Mouse (Mus musculus) CH12.LX (cell line): ENCODE data around the gene Bicd2. TPM values are rescaled to one million over a fixed set of nuclear protein-coding genes. Genes with fewer than 3 reads are reported as not detected.

Experiments used
- DNase-seq: peaks from one replicate; pipeline ENCODE4 v3.0.0-alpha.2; 2013; ENCODE audit errors: extremely low read depth
- H3K27ac ChIP-seq: 2 replicates; pipeline ENCODE4 v1.5.1; 2012; ENCODE audit warnings: low read depth, mild to moderate bottlenecking, control low read depth, moderate library complexity; ENCODE audit not compliant: insufficient read depth
- H3K27me3 ChIP-seq: replicated peaks from 2 replicates; pipeline ENCODE3; 2012; ENCODE audit warnings: inconsistent platforms
- H3K36me3 ChIP-seq, 2 experiments: replicated peaks in 1 of 2; 2 replicates each; pipeline versions ENCODE3 to v1.6.1; 2012; ENCODE audit warnings: inconsistent platforms in 1 of 2, low read length in 1 of 2, mild to moderate bottlenecking in 1 of 2, mixed read lengths in 1 of 2, moderate library complexity in 1 of 2; ENCODE audit not compliant: control insufficient read depth in 1 of 2, insufficient read depth in 1 of 2
- H3K4me1 ChIP-seq, 2 experiments: 2 replicates each; pipeline ENCODE4 v1.6.1; 2012; ENCODE audit warnings: inconsistent platforms in 1 of 2, moderate library complexity in 1 of 2; ENCODE audit not compliant: insufficient read depth in 2 of 2, control insufficient read depth in 1 of 2
- H3K4me2 ChIP-seq: 2 replicates; pipeline ENCODE4 v1.6.1; 2012; ENCODE audit warnings: low read depth, mild to moderate bottlenecking, control low read depth; ENCODE audit not compliant: poor library complexity, insufficient read depth, severe bottlenecking
- H3K4me3 ChIP-seq, 3 experiments: fragments of 150-350 bp in 1 of 3; sonication (generic) in 1 of 3; replicated peaks in 1 of 3; 2 replicates each; pipeline versions ENCODE3 to v1.5.1; 2011 to 2012; ENCODE audit warnings: low read depth in 2 of 3, low read length in 2 of 3, mild to moderate bottlenecking in 2 of 3, moderate library complexity in 2 of 3, control low read depth in 1 of 3, improper control_type of control experiment in 1 of 3, inconsistent platforms in 1 of 3, mixed read lengths in 1 of 3; ENCODE audit not compliant: poor library complexity in 1 of 3
- H3K79me2 ChIP-seq: replicated peaks from 2 replicates; pipeline ENCODE4 v1.6.1; 2012; ENCODE audit warnings: mild to moderate bottlenecking, moderate library complexity; ENCODE audit not compliant: control insufficient read depth, poor library complexity, insufficient read depth, severe bottlenecking; ENCODE audit errors: extremely low read depth
- H3K9ac ChIP-seq: 2 replicates; pipeline ENCODE4 v1.6.1; 2012; ENCODE audit warnings: low read depth, mild to moderate bottlenecking, control low read depth, moderate library complexity; ENCODE audit not compliant: insufficient read depth
- H3K9me3 ChIP-seq: replicated peaks from 2 replicates; pipeline ENCODE3; 2012; ENCODE audit warnings: low read length, inconsistent platforms, mixed read lengths
- BHLHE40 ChIP-seq: IDR thresholded peaks from 2 replicates; pipeline ENCODE4 v1.6.1; 2011; ENCODE audit warnings: mild to moderate bottlenecking, low read depth, low read length, improper control_type of control experiment
- CHD1 ChIP-seq: IDR thresholded peaks from 2 replicates; pipeline ENCODE4 v1.6.1; 2012; ENCODE audit warnings: low read depth, low read length, improper control_type of control experiment, inconsistent platforms
- CHD2 ChIP-seq: IDR thresholded peaks from 2 replicates; pipeline ENCODE4 v1.6.1; 2011; ENCODE audit warnings: low read length, improper control_type of control experiment
- E2F4 ChIP-seq: IDR thresholded peaks from 2 replicates; pipeline ENCODE4 v1.6.1; 2011; ENCODE audit warnings: low read depth, low read length, improper control_type of control experiment; ENCODE audit not compliant: insufficient replicate concordance
- EP300 ChIP-seq: IDR thresholded peaks from 2 replicates; pipeline ENCODE4 v1.6.1; 2011; ENCODE audit warnings: low read length, improper control_type of control experiment
- HCFC1 ChIP-seq: IDR thresholded peaks from 2 replicates; pipeline ENCODE4 v1.6.1; 2012; ENCODE audit warnings: low read depth, mild to moderate bottlenecking, inconsistent platforms, low read length, improper control_type of control experiment
- IRF4 ChIP-seq: IDR thresholded peaks from 2 replicates; pipeline ENCODE4 v1.6.1; 2014; ENCODE audit warnings: low read depth, mild to moderate bottlenecking, inconsistent platforms, low read length, improper control_type of control experiment
- JUN ChIP-seq: IDR thresholded peaks from 2 replicates; pipeline ENCODE4 v1.6.1; 2011; ENCODE audit warnings: low read depth, mild to moderate bottlenecking, low read length, improper control_type of control experiment, moderate library complexity; ENCODE audit not compliant: insufficient read depth
- JUND ChIP-seq: conservative IDR thresholded peaks from 2 replicates; pipeline ENCODE4 v1.6.1; 2011; ENCODE audit warnings: low read depth, low read length, improper control_type of control experiment
- MAX ChIP-seq: IDR thresholded peaks from 2 replicates; pipeline ENCODE4 v1.6.1; 2011; ENCODE audit warnings: low read length, improper control_type of control experiment
- MEF2A ChIP-seq: IDR thresholded peaks from 2 replicates; pipeline ENCODE4 v1.6.1; 2014; ENCODE audit warnings: low read depth, mild to moderate bottlenecking, inconsistent platforms, low read length, improper control_type of control experiment, borderline replicate concordance
- MXI1 ChIP-seq: IDR thresholded peaks from 2 replicates; pipeline ENCODE4 v1.6.1; 2011; ENCODE audit warnings: mild to moderate bottlenecking, low read depth, low read length, improper control_type of control experiment
- PAX5 ChIP-seq: IDR thresholded peaks from 2 replicates; pipeline ENCODE4 v1.6.1; 2012; ENCODE audit warnings: low read length, inconsistent platforms, mixed read lengths
- RAD21 ChIP-seq: IDR thresholded peaks from 2 replicates; pipeline ENCODE4 v1.6.1; 2011; ENCODE audit warnings: low read depth, mild to moderate bottlenecking, low read length, improper control_type of control experiment, moderate library complexity
- RCOR1 ChIP-seq: conservative IDR thresholded peaks from 2 replicates; pipeline ENCODE4 v1.6.1; 2012; ENCODE audit warnings: low read depth, mild to moderate bottlenecking, inconsistent platforms, low read length, improper control_type of control experiment
- SIN3A ChIP-seq: IDR thresholded peaks from 2 replicates; pipeline ENCODE4 v1.6.1; 2012; ENCODE audit warnings: low read length, improper control_type of control experiment, inconsistent platforms
- TBP ChIP-seq: conservative IDR thresholded peaks from 2 replicates; pipeline ENCODE4 v1.6.1; 2011; ENCODE audit warnings: low read depth, low read length, improper control_type of control experiment
- TCF12 ChIP-seq: IDR thresholded peaks from 2 replicates; pipeline ENCODE4 v1.6.1; 2014; ENCODE audit warnings: low read depth, mild to moderate bottlenecking, inconsistent platforms, low read length, improper control_type of control experiment
- UBTF ChIP-seq: IDR thresholded peaks from 2 replicates; pipeline ENCODE4 v1.6.1; 2012; ENCODE audit warnings: low read depth, mild to moderate bottlenecking, inconsistent platforms, low read length, improper control_type of control experiment, moderate library complexity
- USF2 ChIP-seq: conservative IDR thresholded peaks from 2 replicates; pipeline ENCODE4 v1.6.1; 2011; ENCODE audit warnings: low read depth, low read length, improper control_type of control experiment
- dilution Hi-C: fragments of 300-500 bp; cut with MboI; formaldehyde crosslinking; loops from 2 replicates; pipeline ENCODE4 v1.14.3; 2020; ENCODE audit warnings: low sequenced_read_pairs; ENCODE audit not compliant: extremely low pct_unique_long_range_greater_than_20kb, extremely low pct_ligation_motif_present
- in situ Hi-C: fragments of 300-500 bp; cut with MboI; formaldehyde crosslinking; loops from 3 replicates; pipeline ENCODE4 v1.14.3; 2019; ENCODE audit warnings: low sequenced_read_pairs, low pct_ligation_motif_present, low pct_unique_long_range_greater_than_20kb, mixed read lengths
- polyA plus RNA-seq: library from polyadenylated mRNA; unstranded; fragments of >175 nt; gene quantifications from 2 replicates; pipeline ENCODE4 v1.2.1, GENCODE M21; 2012; ENCODE audit warnings: low read depth; ENCODE audit not compliant: insufficient read length
- total RNA-seq, 2 experiments: library from RNA; depleted of rRNA; stranded (reverse); fragments of 300-350 nt in 1 of 2; fragments of >200 nt in 1 of 2; gene quantifications; 2 replicates each; pipeline ENCODE4 v1.2.3; 2012 to 2014

The Bicd2 gene
- total and polyA plus RNA-seq, 3 experiments, result 16.9 to 26.5 (median 21.0) TPM

- Histone ChIP-seq H3K27ac (no peak overlapping the region), H3K4me3 (no peak overlapping the region), H3K27me3 (no peaks in the 10 kb centered on the region), H3K9ac (no peak overlapping the region), H3K79me2 (peaks cover 16% of the 10 kb centered on the region), H3K9me3 (no peaks in the 10 kb centered on the region), H3K4me1 (peaks cover 10 to 63% of the 10 kb centered on the region in 2 experiments; a peak in 2 of 4 replicates), H3K4me2 (no peak overlapping the region), H3K36me3 (peaks cover 0 to 61% of the 10 kb centered on the region in 2 experiments)
- dilution Hi-C loops, result no loop called here
- TF ChIP-seq MEF2A, result no peak
- TF ChIP-seq IRF4, result no peak
- no peak for TF ChIP-seq MXI1
- no peak for TF ChIP-seq E2F4
- TF ChIP-seq HCFC1, result no peak
- no peak for TF ChIP-seq MAX
- no peak for TF ChIP-seq CHD1
- TF ChIP-seq JUND, result no peak
- no peak for TF ChIP-seq RCOR1
- TF ChIP-seq TCF12, result no peak
- no peak for TF ChIP-seq EP300
- no peak for TF ChIP-seq SIN3A
- TF ChIP-seq BHLHE40, result no peak
- no peak for TF ChIP-seq CHD2
- TF ChIP-seq TBP, result no peak
- no peak for TF ChIP-seq USF2
- no peak for TF ChIP-seq PAX5
- in situ Hi-C loops, result no loop called here
- no peak for DNase-seq
Measured at GRCm38 (mm10) chr13:49426736-49427135, 85.4 kb downstream of the Bicd2 start.

DNA sequence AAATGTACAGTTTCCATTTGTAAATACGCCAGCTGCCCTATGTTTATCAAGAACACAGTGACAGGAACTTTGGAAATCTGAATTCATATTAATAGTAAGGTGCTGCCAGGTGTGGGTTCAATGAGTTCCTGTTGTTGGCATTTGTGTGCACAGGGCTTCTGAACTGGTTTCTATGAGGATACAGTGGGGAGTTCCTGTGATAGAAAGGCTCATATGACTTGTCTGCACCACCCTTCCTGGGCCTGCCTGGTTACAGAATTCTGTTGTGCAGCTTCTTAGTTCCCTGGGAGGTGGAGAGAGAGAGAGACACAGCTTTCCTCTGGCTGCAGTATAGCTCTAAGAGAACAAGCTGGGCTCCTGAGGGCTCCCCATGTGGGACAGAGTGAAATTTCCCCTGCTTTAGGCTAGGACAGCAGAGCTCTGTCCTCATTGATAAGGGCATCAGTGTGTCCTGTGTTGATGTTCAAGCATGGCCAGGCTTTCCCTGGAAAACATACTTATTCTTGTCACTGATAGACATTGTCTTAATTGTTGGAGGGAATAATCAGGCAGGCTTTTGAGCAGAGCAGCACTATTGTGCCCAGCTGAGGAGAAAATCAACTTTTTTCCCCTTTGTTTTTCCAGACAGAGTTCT, 86.8 kb downstream of the Bicd2 start:
- no peak overlapping the region for H3K9ac ChIP-seq
- dilution Hi-C loops, result no loop called here
- H3K9me3 ChIP-seq, result no peaks in the 10 kb centered on the region
- in situ Hi-C loops, result no loop called here
- H3K79me2 ChIP-seq, result peaks cover 3% of the 10 kb centered on the region; the same call in 1 of the 2 replicates
- H3K4me3 ChIP-seq, result no peak overlapping the region
- TF ChIP-seq RAD21 (no peak), UBTF (no peak), JUN (no peak)
- H3K27ac ChIP-seq, result no peak overlapping the region
- H3K27me3 ChIP-seq, result no peaks in the 10 kb centered on the region
- no peak overlapping the region for H3K4me2 ChIP-seq
- peaks cover 0 to 49% of the 10 kb centered on the region in 2 experiments; a peak in 2 of 4 replicates for H3K4me1 ChIP-seq
- peaks cover 0 to 68% of the 10 kb centered on the region in 2 experiments for H3K36me3 ChIP-seq
- no peak for DNase-seq
